Mouse (Mus musculus): ENCODE measurements around the gene Smarcd3. TPM values are rescaled to one million over a fixed set of nuclear protein-coding genes. Genes with fewer than 3 reads are reported as not detected.

Gene Smarcd3
- polyA plus RNA-seq, 1 experiment from 2014 or later, result 1.3 TPM

DNA sequence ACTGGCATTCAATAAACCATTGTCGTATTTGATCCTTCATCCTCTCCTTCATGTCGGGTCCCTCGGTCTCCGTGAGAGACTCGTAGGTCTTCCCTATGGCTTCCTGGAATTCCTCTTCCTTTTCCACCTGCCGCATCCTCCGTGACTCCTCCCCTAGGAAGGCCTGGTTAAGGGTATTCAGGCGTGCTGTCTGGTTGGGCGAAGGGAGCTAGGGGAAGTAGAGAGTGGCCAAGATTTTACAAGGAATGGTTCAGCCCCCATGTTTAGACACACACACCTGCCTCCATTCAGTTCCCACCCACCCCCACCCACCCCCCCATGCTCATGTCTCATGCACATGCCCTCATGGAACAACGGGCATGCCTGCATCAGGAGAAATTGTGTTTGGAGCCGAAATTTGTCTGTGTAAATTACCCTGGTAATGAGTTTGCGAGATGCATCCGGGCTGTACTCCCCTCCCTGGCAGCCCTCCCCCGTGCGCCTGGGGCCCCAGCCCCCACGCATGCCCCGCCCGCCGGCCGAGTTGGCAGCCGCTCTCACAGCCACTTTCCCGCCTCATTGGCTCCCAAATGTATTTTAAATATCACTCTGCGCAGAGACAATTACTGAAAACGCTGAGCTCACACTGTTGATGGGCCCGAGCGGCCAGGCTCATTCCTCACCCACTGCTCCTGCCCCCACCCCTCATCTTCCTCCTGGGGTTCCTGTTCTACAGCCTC is 73.5 kb downstream of the Smarcd3 start:
- whole genome bisulfite sequencing (ENCODE audit: insufficient replicate concordance), result 26% methylated on average over 26 of the region's 26 CpGs
- Histone ChIP-seq H3K4me3 (replicated peaks) (no peak overlapping the region), H3K9me3 (replicated peaks) (no peaks in the 10 kb centered on the region), H3K9ac (no peak overlapping the region), H3K27me3 (peaks cover 50% of the 10 kb centered on the region), H3K4me2 (no peak overlapping the region), H3K36me3 (replicated peaks) (no peaks in the 10 kb centered on the region), H3K27ac (replicated peaks) (no peak overlapping the region), H3K4me1 (replicated peaks) (no peaks in the 10 kb centered on the region)
- ATAC-seq (ENCODE audit: insufficient read depth), result no peak

DNA sequence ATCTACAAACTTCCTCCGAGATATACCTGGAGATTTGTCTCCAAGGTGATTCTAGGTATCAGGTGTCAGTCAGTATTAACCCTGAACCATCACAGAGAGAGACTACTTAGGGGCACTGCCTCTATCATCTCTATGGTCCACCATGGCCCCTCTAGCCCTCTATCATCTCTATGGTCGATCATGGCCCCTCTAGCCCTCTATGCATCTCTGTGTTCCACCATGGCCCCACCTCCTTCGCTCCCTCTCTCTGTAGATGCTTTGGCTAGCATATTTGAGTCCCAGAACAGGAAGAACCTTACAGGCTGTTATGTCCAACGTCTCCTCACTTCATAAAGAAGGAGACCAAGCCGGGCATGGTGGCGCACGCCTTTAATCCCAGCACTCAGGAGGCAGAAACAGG is 81.6 kb downstream of the Smarcd3 start:
- H3K27me3 ChIP-seq, result peaks cover 9% of the 10 kb centered on the region; the same call in 1 of the 2 replicates
- ATAC-seq (ENCODE audit: insufficient read depth), result no peak
- H3K9ac ChIP-seq, result no peak overlapping the region
- H3K4me2 ChIP-seq, result no peak overlapping the region
- WGBS (ENCODE audit: insufficient replicate concordance), result 57% methylated on average over 7 of the region's 7 CpGs
- H3K4me3 ChIP-seq (replicated peaks), result no peak overlapping the region
- H3K9me3 ChIP-seq (replicated peaks), result no peaks in the 10 kb centered on the region
- H3K4me1 ChIP-seq (replicated peaks), result 0 out of 2 replicates have a peak, but pooled peaks cover 4% of the 10 kb centered on the region
- no peaks in the 10 kb centered on the region for H3K36me3 ChIP-seq (replicated peaks)
- H3K27ac ChIP-seq (replicated peaks), result no peak overlapping the region

DNA sequence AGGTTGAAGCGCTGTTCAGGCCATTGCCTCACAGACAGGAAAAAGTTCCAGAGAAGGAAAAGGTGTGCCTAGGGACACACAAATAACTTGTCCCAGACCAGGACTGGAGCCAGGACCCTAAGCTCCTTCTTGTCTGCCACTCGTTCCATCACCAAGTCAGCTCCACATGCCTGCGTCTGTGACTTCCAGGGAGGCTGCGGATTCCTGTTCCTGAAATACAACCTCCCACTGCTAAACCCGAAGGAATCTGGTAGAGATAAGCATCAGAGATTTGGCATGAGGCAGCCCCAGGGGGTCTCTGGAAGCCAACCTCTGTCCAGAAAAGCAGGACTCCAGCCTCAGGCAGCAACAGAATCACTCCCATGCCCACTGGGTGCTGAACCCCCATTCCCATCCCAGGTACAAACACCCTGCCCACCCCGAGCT is 83.1 kb downstream of the Smarcd3 start:
- Histone ChIP-seq H3K4me1 (replicated peaks) (0 out of 2 replicates have a peak, but pooled peaks cover 4% of the 10 kb centered on the region), H3K36me3 (replicated peaks) (no peaks in the 10 kb centered on the region), H3K4me2 (peak overlapping the region; percentile 29), H3K27ac (replicated peaks) (no peak overlapping the region), H3K4me3 (replicated peaks) (no peak overlapping the region), H3K9ac (no peak overlapping the region), H3K9me3 (replicated peaks) (no peaks in the 10 kb centered on the region), H3K27me3 (peaks cover 9% of the 10 kb centered on the region; the same call in 1 of the 2 replicates)
- no peak for ATAC-seq (ENCODE audit: insufficient read depth)
- 20% methylated on average over 6 of the region's 6 CpGs for WGBS (ENCODE audit: insufficient replicate concordance)

MicroRNA genes within 50 kb of the gene (microRNA counts, 519-probe panel; counts per million panel counts)
- microRNA mmu-miR-671-3p (1,664 counts per million, percentile 12 among the panel's probes with 10 or more counts), microRNA mmu-miR-671-5p (not detected)

Small RNA genes within 50 kb of the gene (microRNA-seq; reads per million reads assigned to microRNA genes)
- gene Mir671, result 571 reads per million, percentile 71 among the genes with 10 or more reads in this experiment

Other genes starting within 250 kb of the Smarcd3 start
- 0.58 and 2.2 TPM in 2 replicates for gene Atg9b, start 232.3 kb downstream of the Smarcd3 start, polyA plus RNA-seq (2015; fragmentation: Nextera tagmentation; extraction: Ambion mirVana)
- gene Abcb8, start 230.7 kb downstream of the Smarcd3 start, polyA plus RNA-seq (2015; fragmentation: Nextera tagmentation; extraction: Ambion mirVana), result 25.6 and 30.8 TPM in 2 replicates
- not detected in 2 replicates for gene Asic3, start 211.0 kb downstream of the Smarcd3 start, polyA plus RNA-seq (2015; fragmentation: Nextera tagmentation; extraction: Ambion mirVana)
- 7.7 and 8.8 TPM in 2 replicates for gene Cdk5, start 200.9 kb downstream of the Smarcd3 start, polyA plus RNA-seq (2015; fragmentation: Nextera tagmentation; extraction: Ambion mirVana)
- 8.9 and 10.3 TPM in 2 replicates for gene Slc4a2, start 200.6 kb downstream of the Smarcd3 start, polyA plus RNA-seq (2015; fragmentation: Nextera tagmentation; extraction: Ambion mirVana)
- 49.3 and 55.5 TPM in 2 replicates for gene Fastk, start 179.1 kb downstream of the Smarcd3 start, polyA plus RNA-seq (2015; fragmentation: Nextera tagmentation; extraction: Ambion mirVana)
- gene Tmub1, start 176.6 kb downstream of the Smarcd3 start, polyA plus RNA-seq (2015; fragmentation: Nextera tagmentation; extraction: Ambion mirVana), result 5.1 and 5.5 TPM in 2 replicates
- gene Agap3, start 172.2 kb downstream of the Smarcd3 start, polyA plus RNA-seq (2015; fragmentation: Nextera tagmentation; extraction: Ambion mirVana), result 11.3 and 14.7 TPM in 2 replicates
- not detected in 2 replicates for gene Gbx1, start 97.2 kb downstream of the Smarcd3 start, polyA plus RNA-seq (2015; fragmentation: Nextera tagmentation; extraction: Ambion mirVana)
- gene Asb10, start 83.4 kb downstream of the Smarcd3 start, polyA plus RNA-seq (2015; fragmentation: Nextera tagmentation; extraction: Ambion mirVana), result 0.07 and 0.12 TPM in 2 replicates
- not detected in 2 replicates for gene 4931409K22Rik, start 67.6 kb downstream of the Smarcd3 start, polyA plus RNA-seq (2015; fragmentation: Nextera tagmentation; extraction: Ambion mirVana)
- gene Abcf2, start 46.9 kb downstream of the Smarcd3 start, polyA plus RNA-seq (2015; fragmentation: Nextera tagmentation; extraction: Ambion mirVana), result 43.2 and 44.4 TPM in 2 replicates
- gene Chpf2, start 37.7 kb downstream of the Smarcd3 start, polyA plus RNA-seq (2015; fragmentation: Nextera tagmentation; extraction: Ambion mirVana), result 10.5 and 13.4 TPM in 2 replicates
- gene Nub1, start 61.1 kb upstream of the Smarcd3 start, polyA plus RNA-seq (2015; fragmentation: Nextera tagmentation; extraction: Ambion mirVana), result 12.4 and 12.5 TPM in 2 replicates
- 1.1 and 1.5 TPM in 2 replicates for gene Wdr86, start 106.3 kb upstream of the Smarcd3 start, polyA plus RNA-seq (2015; fragmentation: Nextera tagmentation; extraction: Ambion mirVana)
- not detected in 2 replicates for gene Crygn, start 133.6 kb upstream of the Smarcd3 start, polyA plus RNA-seq (2015; fragmentation: Nextera tagmentation; extraction: Ambion mirVana)
- gene Rheb, start 218.2 kb upstream of the Smarcd3 start, polyA plus RNA-seq (2015; fragmentation: Nextera tagmentation; extraction: Ambion mirVana), result 68.4 and 72.0 TPM in 2 replicates